Mouse (Mus musculus) midbrain, embryonic 11.5 days (tissue): ENCODE measurements around the gene Uhmk1. TPM values are rescaled to one million over a fixed set of nuclear protein-coding genes. Genes with fewer than 3 reads are reported as not detected.
"Not testable (repeated sequence)": the region's sequence is repeated elsewhere in the genome, so short reads cannot be mapped to it uniquely, and the experiment has no call there.

ENCODE experiments used
- ATAC-seq: fragments of 200-750 bp; cut with Nextera tagmentation; 2 replicates; pipeline ENCODE4 v1.8.0; 2017; ENCODE audit warnings: moderate TSS enrichment, moderate library complexity; ENCODE audit not compliant: low FRiP score
- DNase-seq: peaks from one replicate; pipeline ENCODE4 v3.0.0; 2015; ENCODE audit warnings: low spot score; ENCODE audit errors: missing footprints
- H3K27ac ChIP-seq: fragments of 300-500 bp; sonication (generic); 2 replicates; pipeline ENCODE4 v1.5.1; 2014; ENCODE audit warnings: low read depth, low read length
- H3K27me3 ChIP-seq: fragments of 300-500 bp; sonication (generic); 2 replicates; pipeline ENCODE4 v1.6.1; 2014; ENCODE audit warnings: mild to moderate bottlenecking, low read length, moderate library complexity, mixed read lengths; ENCODE audit not compliant: control insufficient read depth, insufficient read depth
- H3K36me3 ChIP-seq: fragments of 300-500 bp; sonication (generic); 2 replicates; pipeline ENCODE4 v1.6.1; 2014; ENCODE audit warnings: mild to moderate bottlenecking, low read length, moderate library complexity, mixed read lengths; ENCODE audit not compliant: control insufficient read depth, insufficient read depth
- H3K4me1 ChIP-seq: fragments of 300-500 bp; sonication (generic); 2 replicates; pipeline ENCODE4 v1.6.1; 2014; ENCODE audit warnings: low read length; ENCODE audit not compliant: control insufficient read depth, insufficient read depth
- H3K4me2 ChIP-seq: fragments of 300-500 bp; sonication (generic); 2 replicates; pipeline ENCODE4 v1.6.1; 2014; ENCODE audit warnings: mild to moderate bottlenecking, moderate library complexity
- H3K4me3 ChIP-seq: fragments of 300-500 bp; sonication (generic); 2 replicates; pipeline ENCODE4 v1.5.1; 2014; ENCODE audit warnings: low read depth, low read length
- H3K9ac ChIP-seq: fragments of 300-500 bp; sonication (generic); 2 replicates; pipeline ENCODE4 v1.6.1; 2014; ENCODE audit warnings: low read length
- H3K9me3 ChIP-seq: fragments of 300-500 bp; sonication (generic); 2 replicates; pipeline ENCODE4 v1.6.1; 2016; ENCODE audit warnings: low read length; ENCODE audit not compliant: control insufficient read depth
- WGBS: fragments of 180-500 bp; shearing (Covaris S2); extraction: QIAGEN DNeasy Blood & Tissue Kit; methylation state at CpG from one replicate; pipeline ENCODE4 v1.1.7; 2014; 5-methylcytosine and 5-hydroxymethylcytosine counted together
- polyA plus RNA-seq: library from polyadenylated mRNA; unstranded; fragments of >200 nt; fragmentation: Nextera tagmentation; extraction: Ambion mirVana; gene quantifications from 2 replicates; pipeline ENCODE4 v1.2.1, GENCODE M21; 2014

The Uhmk1 gene
- 16.3 and 17.4 TPM in 2 replicates for polyA plus RNA-seq

DNA sequence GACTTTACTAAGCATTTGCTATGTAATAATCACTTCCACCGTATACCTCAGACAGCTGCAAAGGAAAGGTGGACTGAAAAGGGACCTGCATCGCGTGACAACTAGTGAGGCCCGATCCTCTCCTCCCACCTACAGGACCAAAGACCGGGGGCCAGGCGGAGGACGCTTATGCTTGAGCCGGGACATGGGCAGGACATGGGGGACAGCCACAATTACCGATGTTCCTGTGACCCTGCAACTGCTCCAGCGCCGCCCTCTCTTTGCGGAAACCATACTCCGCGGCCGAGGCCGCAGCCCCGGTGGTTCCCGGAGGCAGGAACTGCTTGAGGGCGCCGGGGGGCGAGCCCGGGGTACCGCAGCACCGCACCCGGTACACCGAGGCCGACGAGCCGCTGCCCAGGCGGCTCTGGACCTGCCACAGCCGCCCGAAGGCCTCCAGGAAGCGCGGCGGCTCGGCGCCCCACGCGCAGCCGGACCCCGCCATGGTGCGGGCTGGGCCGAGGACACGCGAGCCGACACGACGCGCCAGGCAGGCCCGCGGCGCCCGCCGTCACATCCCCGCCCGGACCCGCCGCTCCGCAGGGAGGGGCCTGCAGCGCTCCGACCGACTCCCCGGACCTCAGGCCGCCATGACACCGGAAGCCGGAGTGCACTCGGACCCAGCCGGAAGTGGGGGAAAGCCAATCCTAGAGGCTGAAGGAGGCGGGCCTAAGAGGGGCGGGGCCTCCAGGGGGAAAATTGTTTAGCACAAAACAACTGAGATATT lies at the start of gene Uhmk1:
Gene Uhmk1, minus strand, starts transcription at position 641 of the 766 bp plus-strand sequence.
- ATAC-seq (peak; percentile 100), DNase-seq (peak; percentile 96)
- peak within 1 kb of the TSS; percentile 95 for H3K4me3 ChIP-seq
- WGBS, result under 1% methylated on average over 67 of the region's 70 CpGs
- H3K4me2 ChIP-seq, result peak within 1 kb of the TSS; percentile 75
- no peaks in the 10 kb centered on the region for H3K27me3 ChIP-seq
- no peaks in the 10 kb centered on the region; the same call in 1 of the 2 replicates for H3K36me3 ChIP-seq
- H3K9me3 ChIP-seq, result no peaks in the 10 kb centered on the region
- peak within 1 kb of the TSS; percentile 91 for H3K9ac ChIP-seq
- H3K4me1 ChIP-seq, result peaks cover 6% of the 10 kb centered on the region
- no peak within 1 kb of the TSS for H3K27ac ChIP-seq

DNA sequence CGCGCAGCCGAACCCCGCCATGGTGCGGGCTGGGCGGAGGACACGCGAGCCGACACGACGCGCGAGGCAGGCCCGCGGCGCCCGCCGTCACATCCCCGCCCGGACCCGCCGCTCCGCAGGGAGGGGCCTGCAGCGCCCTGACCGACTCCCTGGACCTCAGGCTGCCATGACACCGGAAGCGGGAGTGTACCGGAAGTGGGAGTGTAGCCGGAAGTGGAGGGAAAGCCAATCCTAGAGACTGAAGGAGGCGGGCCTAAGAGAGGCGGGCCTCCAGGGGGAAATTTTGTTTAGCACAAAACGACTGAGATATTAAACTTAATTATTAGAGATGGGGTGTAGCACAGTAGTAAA lies 40.3 kb upstream of the Uhmk1 start:
- DNase-seq, result peak; percentile 98
- peaks cover 4% of the 10 kb centered on the region; the same call in 1 of the 2 replicates for H3K4me1 ChIP-seq
- H3K4me3 ChIP-seq, result peak overlapping the region; percentile 78
- H3K27me3 ChIP-seq, result no peaks in the 10 kb centered on the region
- ATAC-seq, result peak; percentile 100
- peak overlapping the region; percentile 92 for H3K9ac ChIP-seq
- H3K4me2 ChIP-seq, result peak overlapping the region; percentile 71
- H3K36me3 ChIP-seq, result no peaks in the 10 kb centered on the region
- H3K9me3 ChIP-seq, result no peaks in the 10 kb centered on the region
- no peak overlapping the region for H3K27ac ChIP-seq
- WGBS, result 4% methylated on average over 32 of the region's 32 CpGs

DNA sequence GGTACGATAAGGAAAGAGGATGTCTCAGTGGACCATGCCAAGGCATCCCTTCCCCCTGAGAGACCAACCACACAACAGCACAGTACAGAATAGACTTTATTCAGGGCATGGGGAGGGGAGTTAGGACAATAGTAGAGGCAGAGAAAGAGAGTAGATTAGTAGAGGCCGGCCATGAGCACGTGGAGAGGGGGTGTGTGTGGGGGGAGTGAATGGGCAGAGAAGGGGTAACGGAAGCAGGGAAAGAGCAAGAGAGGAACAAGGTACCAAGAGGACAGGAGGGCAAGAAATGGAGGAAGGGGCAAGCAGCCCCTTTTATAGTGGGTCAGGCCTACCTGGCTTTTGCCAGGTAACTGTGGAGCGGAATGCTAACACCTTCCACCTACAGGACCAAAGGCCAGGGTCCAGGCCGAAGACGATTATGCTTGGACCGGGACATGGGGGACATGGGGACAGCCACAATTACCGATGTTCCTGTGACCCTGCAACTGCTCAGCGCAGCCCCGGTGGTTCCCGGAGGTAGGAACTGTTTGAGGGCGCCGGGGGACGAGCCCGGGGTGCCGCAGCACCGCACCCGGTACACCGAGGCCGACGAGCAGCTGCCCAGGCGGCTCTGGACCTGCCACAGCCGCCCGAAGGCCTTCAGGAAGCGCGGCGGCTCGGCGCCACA lies 39.8 kb upstream of the Uhmk1 start:
- peaks cover 4% of the 10 kb centered on the region; the same call in 1 of the 2 replicates for H3K4me1 ChIP-seq
- peak overlapping the region; percentile 71 for H3K4me2 ChIP-seq
- H3K27ac ChIP-seq, result no peak overlapping the region
- H3K36me3 ChIP-seq, result no peaks in the 10 kb centered on the region
- WGBS, result 28% methylated on average over 30 of the region's 30 CpGs
- ATAC-seq (peak; percentile 91), DNase-seq (no peak)
- peak overlapping the region; percentile 92 for H3K9ac ChIP-seq
- no peaks in the 10 kb centered on the region for H3K9me3 ChIP-seq
- no peaks in the 10 kb centered on the region for H3K27me3 ChIP-seq
- H3K4me3 ChIP-seq, result peak overlapping the region; percentile 78

DNA sequence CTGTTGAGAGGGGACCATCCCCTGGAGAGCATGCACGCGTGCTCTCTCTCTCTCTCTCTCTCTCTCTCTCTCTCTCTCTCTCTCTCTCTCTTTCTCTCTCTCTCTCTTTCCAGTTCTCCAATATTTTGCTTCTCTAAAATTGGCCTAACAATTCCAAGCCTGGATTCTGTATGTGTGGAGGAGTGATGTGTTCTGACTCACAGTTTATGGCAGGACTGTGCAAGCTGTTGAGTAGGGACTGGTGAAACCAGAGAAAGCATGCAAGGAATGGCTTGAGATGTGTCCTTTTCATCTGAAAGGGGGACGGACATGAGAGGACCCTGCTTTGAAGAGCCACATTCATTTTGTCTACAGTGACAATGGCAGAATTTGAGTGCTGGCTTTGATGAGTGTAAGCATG lies 29.8 kb upstream of the Uhmk1 start:
- DNase-seq, result no peak
- Histone ChIP-seq H3K4me2 (no peak overlapping the region), H3K9me3 (no peaks in the 10 kb centered on the region), H3K27me3 (no peaks in the 10 kb centered on the region), H3K4me1 (no peaks in the 10 kb centered on the region), H3K4me3 (no peak overlapping the region), H3K36me3 (no peaks in the 10 kb centered on the region), H3K27ac (no peak overlapping the region), H3K9ac (no peak overlapping the region)
- WGBS, result 86% methylated on average over 3 of the region's 3 CpGs
- no peak for ATAC-seq

DNA sequence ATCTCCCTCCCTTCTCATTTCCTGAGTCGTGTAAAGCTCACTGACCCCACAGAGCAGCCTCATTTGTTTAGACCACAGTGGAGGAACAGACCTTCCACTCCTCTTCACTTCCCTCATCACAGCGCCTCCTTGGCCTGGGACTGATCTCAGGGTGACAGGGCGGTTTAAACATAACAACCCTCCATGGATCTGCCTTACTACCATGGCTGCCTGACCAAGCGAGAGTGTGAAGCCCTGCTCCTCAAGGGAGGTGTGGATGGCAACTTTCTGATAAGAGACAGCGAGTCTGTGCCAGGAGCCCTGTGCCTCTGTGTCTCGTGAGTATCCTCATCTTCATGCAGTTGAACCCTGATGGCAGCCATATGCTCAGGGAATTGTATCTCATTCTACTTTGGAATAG lies 17.5 kb upstream of the Uhmk1 start, which contains the start of gene Sh2d1b2:
Gene Sh2d1b2, plus strand, starts transcription at position 62 of the 400 bp plus-strand sequence.
- H3K9me3 ChIP-seq, H3K27ac ChIP-seq, H3K36me3 ChIP-seq, H3K4me1 ChIP-seq, H3K4me3 ChIP-seq, ATAC-seq, H3K4me2 ChIP-seq, DNase-seq, H3K27me3 ChIP-seq, H3K9ac ChIP-seq: not testable (repeated sequence)
- WGBS, result 84% methylated on average over 5 of the region's 6 CpGs

DNA sequence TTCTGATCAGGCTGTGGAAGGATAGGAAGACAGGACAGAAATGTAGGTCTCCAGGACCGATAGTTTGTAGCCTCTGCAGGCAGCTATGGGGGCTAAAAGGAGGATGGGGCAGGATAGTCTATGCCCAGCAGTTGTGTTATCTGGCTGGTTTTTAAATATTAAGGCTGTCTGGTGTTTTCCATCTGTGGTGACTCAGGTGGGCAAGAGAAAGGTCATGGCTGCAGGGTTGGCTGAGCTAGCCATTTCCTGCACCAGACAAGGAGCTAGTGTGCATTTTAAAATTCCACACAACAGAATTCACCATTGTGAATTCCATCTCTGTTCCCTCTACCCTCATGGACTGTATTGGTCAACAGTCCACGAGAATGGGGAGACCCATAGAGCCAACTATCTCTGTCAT lies 8.1 kb upstream of the Uhmk1 start:
- no peaks in the 10 kb centered on the region for H3K9me3 ChIP-seq
- H3K9ac ChIP-seq, result no peak overlapping the region
- ATAC-seq (no peak), DNase-seq (no peak)
- no peaks in the 10 kb centered on the region for H3K36me3 ChIP-seq
- H3K4me3 ChIP-seq, result no peak overlapping the region
- no peaks in the 10 kb centered on the region for H3K4me1 ChIP-seq
- no peak overlapping the region for H3K27ac ChIP-seq
- no peak overlapping the region for H3K4me2 ChIP-seq
- 75% methylated on average over 2 of the region's 2 CpGs for WGBS
- no peaks in the 10 kb centered on the region for H3K27me3 ChIP-seq

DNA sequence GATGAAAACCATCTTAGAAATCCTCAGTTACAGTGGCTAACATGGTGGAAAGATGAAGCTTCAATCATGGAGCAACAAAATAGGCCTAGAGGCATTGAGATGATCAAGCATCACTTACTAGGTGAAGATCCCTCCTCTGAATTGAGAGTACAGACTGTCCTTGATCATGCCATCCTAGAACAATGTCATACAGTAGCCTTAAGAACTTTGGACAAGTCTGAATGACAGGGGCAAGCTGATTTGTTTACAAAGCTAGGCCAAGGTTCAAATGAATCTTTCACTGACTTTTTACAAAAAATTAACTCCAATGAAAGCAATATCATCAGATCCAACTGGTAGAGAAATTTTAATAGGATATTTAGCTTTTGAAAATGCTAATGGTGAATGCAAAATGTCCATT lies 5.2 kb upstream of the Uhmk1 start:
- Histone ChIP-seq H3K36me3 (no peaks in the 10 kb centered on the region), H3K4me3 (no peak overlapping the region), H3K4me1 (no peaks in the 10 kb centered on the region), H3K27me3 (no peaks in the 10 kb centered on the region), H3K27ac (no peak overlapping the region), H3K4me2 (no peak overlapping the region), H3K9me3 (no peaks in the 10 kb centered on the region), H3K9ac (no peak overlapping the region)
- DNase-seq, result no peak
- no peak for ATAC-seq

DNA sequence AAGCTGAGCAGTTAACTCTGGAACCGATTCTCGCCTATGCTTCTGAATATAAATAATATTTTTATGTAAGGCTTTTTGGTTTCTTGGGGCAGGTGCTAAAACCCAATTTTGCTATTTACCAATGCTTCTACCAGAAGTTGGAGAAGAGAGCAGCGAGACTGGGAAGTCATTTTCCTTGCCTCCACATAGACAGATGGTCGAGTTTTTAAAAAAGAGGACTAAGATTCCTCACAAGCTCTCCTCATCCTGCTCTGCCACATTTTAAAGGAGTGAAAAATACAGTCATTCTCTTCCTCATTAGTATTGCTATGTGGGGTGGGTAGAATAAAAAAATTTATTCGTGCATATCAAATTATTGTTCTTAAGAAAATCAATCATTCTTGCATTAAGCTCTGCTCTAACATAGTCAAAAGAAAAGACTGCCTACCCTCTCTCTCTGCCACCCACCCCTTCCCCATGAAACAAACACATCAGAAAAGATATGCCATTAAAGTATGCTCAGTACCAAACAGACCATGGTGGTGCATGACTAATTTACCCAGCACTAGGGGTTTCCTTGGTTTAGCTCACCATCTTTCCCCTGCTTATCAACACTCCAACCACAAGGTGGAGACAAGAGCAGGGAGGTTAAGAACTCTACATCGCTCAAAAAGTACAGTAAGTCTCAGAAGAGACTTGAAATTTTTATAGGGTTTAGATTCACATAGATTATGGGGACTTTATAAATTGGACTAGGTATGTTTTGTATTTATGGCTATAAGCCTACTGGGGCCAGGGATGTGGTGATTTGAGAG lies 3.1 kb upstream of the Uhmk1 start:
- no peaks in the 10 kb centered on the region for H3K27me3 ChIP-seq
- DNase-seq (no peak), ATAC-seq (no peak)
- no peak overlapping the region for H3K27ac ChIP-seq
- no peak overlapping the region for H3K4me3 ChIP-seq
- WGBS, result 78% methylated on average over 6 of the region's 6 CpGs
- H3K9me3 ChIP-seq, result no peaks in the 10 kb centered on the region
- H3K9ac ChIP-seq, result no peak overlapping the region
- H3K4me1 ChIP-seq, result peaks cover 6% of the 10 kb centered on the region
- H3K4me2 ChIP-seq, result no peak overlapping the region
- H3K36me3 ChIP-seq, result no peaks in the 10 kb centered on the region
